Mouse (Mus musculus) Patski (cell line): ENCODE results near the gene Fgfr2. TPM values are rescaled to one million over a fixed set of nuclear protein-coding genes. Genes with fewer than 3 reads are reported as not detected.
A peak's percentile ranks its signal among the peaks of the same experiment; 100 is the strongest.

Experiments used
- ATAC-seq: fragments of 100-300 bp; one replicate; pipeline ENCODE4 v1.8.0; 2021
- CTCF ChIA-PET: fragments of 350-600 bp; sonication (Branson Sonifier 250); formaldehyde crosslinking; loops from one replicate; lab custom pipeline; 2022; ENCODE audit warnings: inconsistent platforms; lab: Charles Lee
- POLR2A ChIA-PET: fragments of 350-600 bp; sonication (Branson Sonifier 250); formaldehyde crosslinking; loops from one replicate; lab custom pipeline; 2022; ENCODE audit warnings: antibody characterized with exemption, inconsistent platforms; lab: Charles Lee
- DNase-seq: peaks from one replicate; pipeline ENCODE4 v3.0.0-alpha.2; 2011; ENCODE audit warnings: low read depth, low spot score
- H3K27me3 ChIP-seq: fragments of 371-371 bp; one replicate; pipeline ENCODE4 v1.5.1; 2021
- CTCF ChIP-seq: fragments of 100-300 bp; IDR thresholded peaks from one replicate; pipeline ENCODE4 v1.5.1; 2021
- in situ Hi-C: fragments of 300-500 bp; cut with MboI; formaldehyde crosslinking; loops from 3 replicates; pipeline ENCODE4 v1.11.1; 2018; ENCODE audit warnings: low pct_unique_long_range_greater_than_20kb, mixed read lengths
- polyA plus RNA-seq: library from polyadenylated mRNA; unstranded; gene quantifications from one replicate; pipeline ENCODE4 v1.2.3, GENCODE M21; 2021

Fgfr2 gene
- polyA plus RNA-seq, 1 experiment from 2014 or later: 48.8 TPM

DNA sequence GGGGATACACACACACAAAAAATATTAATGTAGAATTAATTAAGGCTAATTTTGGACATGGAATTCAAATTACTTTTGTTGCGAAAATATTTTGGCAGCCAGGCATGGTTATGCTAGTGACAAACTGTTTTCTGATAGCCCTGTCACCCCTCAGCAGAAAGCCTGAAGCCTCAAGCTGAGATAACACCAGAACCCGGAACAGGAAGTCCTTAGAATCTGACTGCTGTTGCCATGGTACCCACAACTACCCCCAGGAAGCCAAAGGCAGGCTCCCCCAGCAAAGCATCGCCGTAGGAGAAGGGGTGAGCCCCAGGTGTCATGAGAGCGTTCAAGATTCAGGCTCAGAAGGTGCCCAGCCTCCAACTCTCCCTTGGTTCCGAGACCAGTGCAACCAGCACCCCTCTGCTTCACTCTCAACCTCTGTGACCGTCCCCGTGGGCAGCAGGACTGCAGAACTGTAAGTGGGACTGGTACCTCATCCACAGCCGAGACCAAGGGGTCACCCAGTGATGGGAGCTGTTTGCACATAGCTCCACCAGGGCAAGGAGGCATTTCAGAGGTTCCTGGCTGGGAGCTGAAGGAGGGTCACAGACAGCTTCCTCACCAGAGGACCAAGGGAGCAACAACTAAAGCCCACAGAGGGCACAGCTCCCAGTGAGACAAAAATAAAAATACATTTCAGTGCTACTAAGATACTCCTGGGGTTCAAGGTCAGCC lies 2349.1 kb downstream of the Fgfr2 start, which contains the start of gene Btbd16:
Gene Btbd16, plus strand, starts transcription at position 156 of the 717 bp plus-strand sequence.
- H3K27me3 ChIP-seq: no peaks in the 10 kb centered on the region
- ATAC-seq: no peak
- TF ChIP-seq CTCF: no peak
- CTCF ChIA-PET: interaction anchor here (0.7 to 3.9 kb wide), 17 partner anchors 10 to 280 kb away, joined by 3 to 23 read pairs (median 3); no protein-coding TSS in a partner anchor
- POLR2A ChIA-PET: no interaction called here
- in situ Hi-C loops: loop anchor here (5.0 to 10.0 kb wide), 3 partner anchors 51 to 211 kb away; no protein-coding TSS in a partner anchor
- no peak for DNase-seq

DNA sequence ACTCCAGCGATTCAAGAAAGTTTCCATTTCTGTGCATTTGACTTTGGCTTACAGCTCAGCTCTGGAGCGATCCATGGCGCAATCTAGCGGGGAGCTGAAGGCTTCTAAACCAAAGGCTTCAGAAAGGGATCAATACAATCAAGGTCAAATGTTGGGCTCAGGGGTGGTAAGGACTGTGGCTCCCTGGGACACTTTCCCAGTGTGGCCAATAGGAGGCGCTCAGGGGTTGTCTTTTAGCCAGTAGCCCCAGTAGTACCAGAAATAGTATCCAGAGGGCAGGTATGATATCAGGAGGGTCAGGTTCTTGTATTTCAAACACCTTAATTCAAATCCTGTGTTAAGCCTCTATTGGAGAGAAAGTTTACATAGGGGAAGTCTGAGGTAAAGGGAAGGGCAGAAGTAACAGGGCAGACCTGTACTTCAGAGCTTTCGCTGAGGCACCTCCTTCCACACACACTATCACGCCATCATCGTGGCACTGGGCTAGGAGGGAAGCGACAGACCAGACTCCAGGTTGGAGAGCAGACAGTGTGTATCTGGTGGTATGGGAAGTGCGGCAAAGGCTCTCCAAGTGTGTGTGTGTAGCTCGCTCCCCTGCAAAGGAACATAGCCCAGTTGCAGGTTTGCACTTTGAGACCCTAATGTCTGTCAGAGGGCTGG lies 2349.8 kb downstream of the Fgfr2 start:
- CTCF ChIA-PET: interaction anchor here (0.7 to 3.9 kb wide), 20 partner anchors 10 to 281 kb away, joined by 3 to 23 read pairs (median 3); no protein-coding TSS in a partner anchor
- peak; percentile 54 for ATAC-seq
- in situ Hi-C loops: loop anchor here (5.0 to 10.0 kb wide), 3 partner anchors 52 to 212 kb away; no protein-coding TSS in a partner anchor
- POLR2A ChIA-PET: no interaction called here
- peak; percentile 93 for TF ChIP-seq CTCF
- DNase-seq: peak; percentile 10
- no peaks in the 10 kb centered on the region for H3K27me3 ChIP-seq

DNA sequence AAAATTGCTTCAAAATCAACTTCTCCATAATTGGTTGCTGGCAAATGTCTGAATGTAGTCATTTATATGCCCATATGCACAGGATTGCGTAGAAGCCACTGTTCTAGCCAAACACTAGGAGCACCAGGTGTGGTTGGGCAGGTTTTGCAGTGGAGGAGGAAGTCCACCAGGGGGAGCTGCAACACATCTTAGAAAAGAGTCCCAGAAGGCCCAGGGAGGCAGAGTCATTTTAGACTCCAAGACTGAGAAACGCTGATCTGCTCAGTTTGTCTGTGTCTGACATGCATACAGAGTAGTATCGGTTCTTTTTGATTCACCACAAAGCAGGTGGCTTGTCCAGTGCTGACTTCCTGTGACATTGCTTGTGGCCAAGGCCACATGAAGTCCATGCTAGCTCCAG lies 2352.4 kb downstream of the Fgfr2 start:
- H3K27me3 ChIP-seq: no peaks in the 10 kb centered on the region
- ChIA-PET CTCF (interaction anchor here (0.8 to 3.9 kb wide), 5 partner anchors 8 to 207 kb away, joined by 3 to 23 read pairs (median 3); no protein-coding TSS in a partner anchor), POLR2A (no interaction called here)
- DNase-seq: peak; percentile 17
- ATAC-seq: peak; percentile 54
- in situ Hi-C loops: loop anchor here (5.0 to 10.0 kb wide), 3 partner anchors 54 to 214 kb away; no protein-coding TSS in a partner anchor
- peak; percentile 91 for TF ChIP-seq CTCF

DNA sequence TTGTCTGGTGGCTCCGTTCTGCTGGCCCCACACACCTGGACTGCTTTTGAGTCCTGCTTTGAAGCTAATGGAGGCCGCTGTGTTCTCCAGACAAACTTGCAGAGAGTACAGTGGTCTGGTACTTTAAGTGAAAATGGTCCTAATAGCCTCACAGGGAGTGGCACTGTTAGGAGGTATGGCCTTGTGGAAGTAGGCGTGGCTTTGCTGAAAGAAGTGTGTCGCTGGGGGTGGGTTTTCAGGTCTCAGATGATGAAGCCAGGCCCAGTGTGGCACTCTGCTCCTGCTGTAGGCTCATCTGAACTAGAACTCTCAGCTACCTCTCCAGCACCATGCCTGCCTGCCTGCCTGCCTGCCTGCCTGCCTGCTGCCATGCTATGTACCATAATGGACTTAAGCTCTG lies 2355.0 kb downstream of the Fgfr2 start:
- ChIA-PET CTCF (no interaction called here), POLR2A (no interaction called here)
- TF ChIP-seq CTCF: no peak
- DNase-seq: no peak
- H3K27me3 ChIP-seq: no peaks in the 10 kb centered on the region
- ATAC-seq: no peak
- in situ Hi-C loops: loop anchor here (10.0 kb wide), 1 partner anchor 1123 kb away; no protein-coding TSS in a partner anchor

DNA sequence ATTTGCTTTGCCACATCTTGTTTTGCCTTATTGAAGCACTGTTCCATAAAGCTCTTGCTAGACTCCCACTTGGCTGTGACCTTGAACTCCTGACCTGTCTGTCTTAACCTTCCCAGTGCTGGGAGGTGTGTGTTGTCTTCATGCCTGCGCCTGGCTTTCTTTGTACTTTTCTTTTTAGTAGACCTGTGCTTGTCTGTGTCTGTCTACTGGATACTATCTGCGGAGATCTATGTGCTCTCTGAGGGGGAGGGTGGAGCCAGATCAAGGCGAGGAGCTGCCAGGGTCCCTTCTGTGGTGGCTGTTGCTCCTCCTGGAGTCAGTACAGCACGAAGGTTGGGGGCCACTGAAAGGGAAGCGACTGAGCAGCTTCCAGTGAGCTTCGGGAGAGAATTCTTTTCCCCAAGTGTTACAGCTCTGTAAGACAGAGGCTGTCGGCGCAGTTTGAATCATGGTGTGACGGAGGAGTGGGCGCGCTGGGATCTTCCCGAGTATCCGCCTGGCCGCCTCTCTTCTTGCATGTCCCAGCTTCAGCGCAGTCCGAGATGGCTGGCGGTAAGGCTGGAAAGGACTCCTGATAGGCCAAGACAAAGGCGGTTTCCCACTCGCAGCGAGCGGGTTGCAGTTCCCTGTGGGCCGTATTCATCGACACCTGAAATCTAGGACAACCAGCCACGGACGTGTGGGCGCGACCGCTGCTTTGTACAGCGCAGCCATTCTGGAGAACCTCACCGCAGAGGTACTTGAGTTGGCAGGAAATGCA lies 2356.6 kb downstream of the Fgfr2 start:
- CTCF ChIA-PET: interaction anchor here (1.1 kb wide), 1 partner anchor 288 kb away, joined by 3 read pairs; no protein-coding TSS in a partner anchor
- ATAC-seq: no peak
- POLR2A ChIA-PET: no interaction called here
- in situ Hi-C loops: loop anchor here (10.0 kb wide), 1 partner anchor 1122 kb away; no protein-coding TSS in a partner anchor
- no peaks in the 10 kb centered on the region for H3K27me3 ChIP-seq
- no peak for TF ChIP-seq CTCF
- no peak for DNase-seq

DNA sequence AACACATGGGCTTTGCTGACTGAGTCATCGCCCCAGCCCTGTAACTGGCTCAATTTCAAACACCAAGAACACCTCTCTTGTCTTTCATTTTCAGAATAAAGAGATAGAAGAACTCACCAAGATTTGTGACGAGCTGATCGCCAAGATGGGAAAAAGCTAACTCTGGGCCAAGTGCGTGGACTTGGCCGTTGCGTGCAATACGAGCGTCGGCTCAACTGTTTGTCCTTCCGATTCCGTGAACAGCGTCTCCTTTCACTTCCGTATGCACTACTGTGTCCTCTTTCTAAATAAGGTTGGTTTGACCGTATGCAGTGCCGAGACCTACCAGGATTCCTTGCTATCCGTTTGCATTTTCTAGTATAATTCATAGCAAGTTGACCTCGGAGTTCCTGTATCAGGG lies 2359.0 kb downstream of the Fgfr2 start:
- no peak for TF ChIP-seq CTCF
- ATAC-seq (no peak), DNase-seq (no peak)
- POLR2A ChIA-PET: no interaction called here
- H3K27me3 ChIP-seq: no peaks in the 10 kb centered on the region
- CTCF ChIA-PET: interaction anchor here (1.3 to 4.3 kb wide), 4 partner anchors 8 to 278 kb away, joined by 3 to 23 read pairs (median 4); partner anchors contain the start of gene Btbd16
- in situ Hi-C loops: loop anchor here (5.0 to 10.0 kb wide), 2 partner anchors 82 to 1119 kb away; no protein-coding TSS in a partner anchor

DNA sequence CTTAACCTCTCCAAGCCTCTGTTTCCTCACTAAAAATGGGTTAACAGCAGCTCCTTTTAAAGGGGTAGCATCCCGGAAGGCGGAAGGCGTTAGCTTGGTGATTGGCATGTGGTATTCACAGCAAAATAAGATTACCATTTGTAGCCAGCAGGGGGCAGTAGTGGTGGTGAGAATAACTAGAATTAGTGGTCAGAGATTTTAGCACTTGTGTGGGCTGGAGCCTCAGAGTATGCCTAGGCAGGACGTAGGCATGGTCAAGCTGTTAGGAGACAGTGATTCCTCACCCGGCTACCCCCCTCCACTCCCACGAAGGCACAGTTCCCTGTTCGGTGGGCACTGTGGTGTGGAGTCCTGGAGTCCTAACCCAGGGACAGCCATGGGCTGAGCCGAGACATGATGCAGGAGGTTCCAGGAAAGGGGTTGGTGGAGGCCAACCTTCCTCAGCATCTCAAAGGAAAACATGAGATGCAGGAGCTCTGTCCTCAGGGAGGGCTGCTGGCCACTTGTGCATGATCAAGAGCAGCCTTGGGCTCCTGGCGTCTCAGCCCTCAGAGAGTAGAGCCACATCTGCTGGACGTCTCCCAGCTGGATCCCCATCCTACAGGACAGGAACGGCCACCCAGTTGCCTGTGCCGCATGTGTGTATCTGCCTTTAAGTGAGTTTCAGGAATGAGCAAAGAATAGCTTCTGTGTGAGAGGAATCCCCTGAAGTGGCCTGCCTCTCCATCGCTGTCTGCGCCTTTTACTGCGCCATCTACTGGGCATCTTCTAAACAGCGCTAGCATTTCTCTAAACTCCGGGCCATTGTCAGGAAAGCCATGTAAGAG lies 2360.9 kb downstream of the Fgfr2 start:
- ATAC-seq: peak; percentile 84
- peak; percentile 15 for DNase-seq
- POLR2A ChIA-PET: interaction anchor here (0.5 to 1.2 kb wide), 3 partner anchors 9 to 238 kb away, joined by 3 read pairs; no protein-coding TSS in a partner anchor
- peak; percentile 85 for TF ChIP-seq CTCF
- in situ Hi-C loops: loop anchor here (5.0 to 10.0 kb wide), 2 partner anchors 80 to 1117 kb away; no protein-coding TSS in a partner anchor
- CTCF ChIA-PET: interaction anchor here (0.6 to 4.3 kb wide), 43 partner anchors 8 to 1138 kb away, joined by 3 to 30 read pairs (median 4); partner anchors contain the start of gene Btbd16
- no peaks in the 10 kb centered on the region for H3K27me3 ChIP-seq

DNA sequence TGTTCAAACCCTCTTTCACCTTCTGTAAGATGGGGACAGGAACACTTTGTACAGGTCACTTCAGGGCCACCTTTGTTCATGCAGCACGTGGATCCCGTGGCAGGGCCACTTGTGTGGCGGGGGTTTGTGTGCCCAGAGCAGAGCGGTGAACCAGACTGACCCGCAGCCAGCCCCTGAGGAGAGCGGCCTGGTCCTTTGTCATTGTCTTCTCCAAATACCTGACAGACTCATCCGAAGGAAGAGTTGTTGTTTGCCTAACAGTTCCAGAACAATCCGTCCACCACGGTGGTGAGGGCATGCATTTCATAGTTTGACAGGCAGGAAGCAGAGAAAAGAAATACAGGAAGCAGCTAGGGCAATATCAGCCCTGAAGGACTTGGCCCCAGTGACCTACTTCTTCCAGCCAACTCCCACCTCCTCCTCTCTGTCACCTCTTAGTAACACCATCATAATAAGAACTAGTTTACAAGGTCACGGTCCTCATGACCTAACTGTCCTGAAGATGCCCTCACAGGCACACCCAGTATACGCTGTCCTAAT lies 2365.8 kb downstream of the Fgfr2 start:
- ATAC-seq (no peak), DNase-seq (no peak)
- ChIA-PET POLR2A (no interaction called here), CTCF (interaction anchor here (0.6 kb wide), 1 partner anchor 17 kb away, joined by 3 read pairs; no protein-coding TSS in a partner anchor)
- no peaks in the 10 kb centered on the region for H3K27me3 ChIP-seq
- in situ Hi-C loops: loop anchor here (5.0 kb wide), 1 partner anchor 290 kb away; no protein-coding TSS in a partner anchor
- no peak for TF ChIP-seq CTCF
